Mouse (Mus musculus): ENCODE measurements around the gene Rreb1.

GRCm38 (mm10) chr13:37825646-37826280 lies 47.6 kb downstream of the Rreb1 start:
- TF ChIP-seq POLR2A (IDR thresholded peaks at IDR 0.05; ENCODE audit: control insufficient read depth, low read depth, low read length) (0 out of 2 replicates have a peak, but pooled peaks have one; percentile 19), CTCF (IDR thresholded peaks at IDR 0.05; ENCODE audit: control insufficient read depth, insufficient read depth, insufficient replicate concordance, low read depth, low read length) (no peak)
